Mouse (Mus musculus): ENCODE results near the gene Akr1c14. TPM values are rescaled to one million over a fixed set of nuclear protein-coding genes. Genes with fewer than 3 reads are reported as not detected.
"Not testable (repeated sequence)": the region's sequence is repeated elsewhere in the genome, so short reads cannot be mapped to it uniquely, and the experiment has no call there.

Gene Akr1c14
- 1.6 and 1.9 TPM in 2 replicates for polyA plus RNA-seq (2012; rRNA removed)

- DNase-seq (ENCODE audit: extremely low spot score in 1 of 2, low spot score in 1 of 2) = no peak
These were observed at the start of gene Akr1c14 for GRCm38 (mm10) chr13:4048719-4049118. TSS of gene Akr1c14 (plus strand) at chr13:4049011.

GRCm38 (mm10) chr13:4001687-4002086 lies 47.1 kb upstream of the Akr1c14 start:
- DNase-seq (ENCODE audit: extremely low spot score in 1 of 2, low spot score in 1 of 2) = peak; percentile 28 to 91

DNA sequence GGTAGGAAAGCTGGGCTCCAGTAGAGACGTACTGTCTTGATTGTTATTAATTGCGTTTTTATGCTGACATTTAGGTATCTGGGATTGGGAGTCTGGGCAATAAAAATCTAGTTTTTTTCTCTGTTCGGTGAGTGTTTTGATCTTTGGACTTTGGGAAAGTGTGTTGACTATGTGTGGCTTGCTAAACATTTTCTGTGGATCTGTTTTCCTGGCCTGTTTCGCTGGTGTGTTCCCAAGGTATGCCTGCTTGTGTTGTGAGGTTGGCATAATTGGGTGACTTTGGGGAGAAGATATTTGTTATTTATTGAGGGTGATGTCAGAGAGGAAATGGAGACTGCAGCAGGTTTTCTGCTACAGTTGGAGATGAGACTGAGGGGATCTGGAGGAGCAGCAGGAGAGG lies 38.0 kb upstream of the Akr1c14 start:
- no peak for DNase-seq (ENCODE audit: extremely low spot score in 1 of 2, low spot score in 1 of 2)

DNA sequence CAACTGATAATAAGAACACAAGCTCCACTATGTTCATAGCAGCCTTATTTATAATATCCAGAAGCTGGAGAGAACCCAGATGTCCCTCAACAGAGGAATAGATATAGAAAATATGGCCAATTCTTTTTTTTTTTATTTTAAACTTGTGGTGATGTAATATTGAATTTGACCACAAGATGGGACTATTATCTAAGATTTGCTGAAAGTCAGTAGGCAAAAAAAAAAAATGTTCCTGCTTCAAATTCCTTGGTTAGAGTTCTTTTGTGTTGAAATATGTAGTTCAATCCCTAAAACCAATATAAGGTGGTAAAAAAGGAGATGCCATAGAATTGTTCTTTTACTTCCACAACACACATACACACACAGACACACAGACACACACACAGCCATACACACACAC lies 35.0 kb upstream of the Akr1c14 start:
- peak in 1 of 2 experiments; percentile 22 for DNase-seq (ENCODE audit: extremely low spot score in 1 of 2, low spot score in 1 of 2)

- no peak for DNase-seq (ENCODE audit: extremely low spot score in 1 of 2, low spot score in 1 of 2)
These were observed 18.9 kb upstream of the Akr1c14 start for GRCm38 (mm10) chr13:4029897-4030296.

GRCm38 (mm10) chr13:4032512-4032911 lies 16.3 kb upstream of the Akr1c14 start:
- DNase-seq (ENCODE audit: extremely low spot score in 1 of 2, low spot score in 1 of 2) = no peak

DNA sequence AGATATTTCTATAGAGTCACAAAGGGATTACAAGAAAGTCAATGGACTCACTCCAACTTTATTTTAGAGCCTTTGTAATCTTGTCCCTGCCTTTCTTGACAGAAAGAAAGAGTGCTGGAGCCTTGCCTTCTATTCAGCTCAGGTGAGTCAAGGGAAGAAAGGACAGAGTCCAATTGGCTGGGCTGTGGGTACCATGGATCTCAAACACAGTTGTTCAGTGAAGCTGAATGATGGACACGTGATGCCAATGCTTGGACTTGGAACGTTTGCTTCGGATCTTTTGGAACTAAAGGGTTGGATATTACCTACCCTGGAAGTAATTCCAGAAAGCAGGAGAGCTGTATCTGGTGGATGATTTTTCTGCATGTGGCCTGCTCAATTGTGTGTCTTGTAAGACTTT lies 13.8 kb upstream of the Akr1c14 start:
- no peak for DNase-seq (ENCODE audit: extremely low spot score in 1 of 2, low spot score in 1 of 2)

DNA sequence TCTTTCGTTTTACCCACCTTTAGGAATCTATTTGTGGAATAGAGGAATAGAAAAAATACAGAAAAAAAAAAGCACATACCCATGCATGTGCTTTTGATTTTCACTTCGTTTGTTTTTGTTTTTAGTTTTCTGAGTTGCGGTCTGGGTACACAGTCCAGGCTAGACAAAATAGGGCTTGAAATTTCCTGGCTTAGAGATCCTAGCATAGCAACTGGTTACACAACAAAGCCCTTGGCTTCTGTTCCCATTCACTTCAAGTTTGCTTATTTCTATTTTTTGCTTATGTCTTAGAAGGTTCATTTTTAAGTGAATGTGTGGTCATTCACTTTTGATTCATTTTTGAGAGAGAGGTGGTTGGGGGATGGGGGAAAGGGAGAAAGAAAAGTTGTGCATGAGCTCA lies 2.7 kb upstream of the Akr1c14 start:
- no peak for DNase-seq (ENCODE audit: extremely low spot score in 1 of 2, low spot score in 1 of 2)

- no peak for DNase-seq (ENCODE audit: extremely low spot score in 1 of 2, low spot score in 1 of 2)
These were observed 2.0 kb upstream of the Akr1c14 start for GRCm38 (mm10) chr13:4046841-4047240.

DNA sequence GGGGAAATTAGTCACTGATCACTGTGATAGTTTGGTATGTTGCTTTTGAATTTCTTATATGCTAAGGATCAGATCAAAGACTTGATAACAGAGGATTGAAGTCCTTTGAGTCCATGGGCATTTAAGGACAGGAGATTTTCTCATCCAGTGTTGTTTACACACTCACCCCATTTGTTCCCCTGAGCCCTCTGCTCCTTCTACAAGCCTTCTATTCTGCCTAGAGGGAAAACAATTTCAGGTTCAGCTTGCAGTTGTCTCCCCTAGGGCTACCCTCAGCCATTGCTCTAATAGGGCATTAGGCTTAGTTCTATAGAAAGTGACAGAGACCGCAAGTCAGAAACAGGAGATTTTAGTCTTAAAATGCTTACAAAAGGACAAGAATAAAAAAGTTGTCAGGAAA lies 585 bp upstream of the Akr1c14 start:
- no peak for DNase-seq (ENCODE audit: extremely low spot score in 1 of 2, low spot score in 1 of 2)

GRCm38 (mm10) chr13:4049655-4050054 lies 844 bp downstream of the Akr1c14 start:
- DNase-seq (ENCODE audit: extremely low spot score in 1 of 2, low spot score in 1 of 2) = no peak

GRCm38 (mm10) chr13:4055450-4055849 lies 6.6 kb downstream of the Akr1c14 start:
- DNase-seq (ENCODE audit: extremely low spot score in 1 of 2, low spot score in 1 of 2) = no peak

DNA sequence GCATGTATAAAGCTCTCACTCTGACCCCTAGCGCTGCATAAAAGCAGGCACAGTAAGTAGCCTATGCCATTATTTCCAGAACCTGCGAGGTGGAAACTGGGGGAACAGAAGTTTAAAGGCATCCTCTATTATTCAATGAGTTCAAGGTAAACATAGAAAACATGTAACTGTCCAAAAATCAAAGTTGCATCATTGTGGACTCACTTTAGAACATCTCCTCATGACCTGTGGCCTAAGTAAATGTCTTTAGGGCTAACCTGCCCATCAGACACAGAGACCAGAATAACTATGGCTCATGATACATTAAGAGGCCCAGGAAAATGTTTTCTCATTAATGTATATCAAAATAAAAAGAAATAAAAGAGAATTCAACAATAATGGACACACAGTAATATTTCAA lies 7.4 kb downstream of the Akr1c14 start:
- no peak for DNase-seq (ENCODE audit: extremely low spot score in 1 of 2, low spot score in 1 of 2)

GRCm38 (mm10) chr13:4058239-4058638 lies 9.4 kb downstream of the Akr1c14 start:
- not testable (repeated sequence) for DNase-seq (ENCODE audit: extremely low spot score in 1 of 2, low spot score in 1 of 2)

GRCm38 (mm10) chr13:4059363-4059762 lies 10.6 kb downstream of the Akr1c14 start:
- no peak for DNase-seq (ENCODE audit: extremely low spot score in 1 of 2, low spot score in 1 of 2)

GRCm38 (mm10) chr13:4060214-4060730 lies 11.5 kb downstream of the Akr1c14 start:
- no peak for DNase-seq (ENCODE audit: extremely low spot score in 1 of 2, low spot score in 1 of 2)

GRCm38 (mm10) chr13:4076517-4077435 lies 28.0 kb downstream of the Akr1c14 start:
- no peak for DNase-seq (ENCODE audit: extremely low spot score in 1 of 2, low spot score in 1 of 2)

DNA sequence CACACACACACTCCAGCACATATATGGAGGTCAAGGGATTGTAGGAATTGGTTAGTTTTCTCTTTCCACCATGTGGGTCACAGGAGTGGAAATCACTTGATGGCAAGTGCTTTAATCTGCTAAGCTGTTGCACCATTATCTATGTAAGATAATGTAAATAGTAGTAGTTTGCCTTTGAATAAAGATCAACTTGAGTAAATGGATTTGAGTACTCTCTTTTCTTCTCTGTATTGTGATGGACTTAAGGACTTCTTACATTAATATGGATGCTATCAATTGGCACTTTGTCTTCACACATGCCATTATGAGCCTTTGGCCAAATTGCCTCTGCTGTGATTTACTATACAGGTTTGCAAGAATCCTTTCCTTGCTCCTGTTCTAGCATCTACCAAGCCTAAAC lies 31.1 kb downstream of the Akr1c14 start:
- DNase-seq (ENCODE audit: extremely low spot score in 1 of 2, low spot score in 1 of 2) = no peak

DNA sequence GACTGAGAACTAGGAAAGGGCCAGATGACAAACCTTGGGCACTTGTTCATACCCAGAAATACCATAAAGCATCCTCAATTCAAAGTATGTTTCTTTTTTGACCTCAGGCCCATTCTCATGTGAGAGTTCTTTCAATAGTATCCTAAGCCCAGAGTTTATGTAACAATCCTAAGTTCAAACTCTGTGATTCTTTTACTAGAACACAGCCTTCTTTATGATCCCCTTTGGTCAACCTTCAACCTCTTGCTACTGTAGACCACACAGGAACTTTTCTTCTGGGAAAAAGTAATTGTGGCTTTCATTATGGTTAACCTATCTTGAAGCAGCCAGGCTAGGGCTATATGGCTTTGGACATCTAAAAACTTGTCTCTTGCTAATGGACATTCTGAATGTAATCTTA lies 52.9 kb downstream of the Akr1c14 start:
- no peak for DNase-seq (ENCODE audit: extremely low spot score in 1 of 2, low spot score in 1 of 2)

DNA sequence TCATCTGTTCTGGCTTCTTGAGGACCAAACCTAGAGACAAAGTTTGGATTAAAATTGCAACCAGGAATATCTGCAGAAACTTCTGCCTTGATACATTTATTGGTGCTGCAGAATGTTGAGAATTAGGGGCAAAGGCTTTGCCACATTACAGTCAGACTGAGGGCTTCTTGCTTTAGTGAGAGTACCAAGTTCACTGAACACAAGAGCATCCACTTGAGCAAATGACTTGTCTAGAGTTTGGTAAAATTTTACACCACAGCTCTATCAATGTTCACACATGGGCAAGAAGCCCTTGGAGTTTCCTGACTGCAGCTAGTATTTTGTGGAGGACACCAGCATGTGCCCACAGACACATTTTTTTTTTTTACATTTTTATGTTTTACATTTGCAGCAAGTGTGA lies 53.9 kb downstream of the Akr1c14 start:
- DNase-seq (ENCODE audit: extremely low spot score in 1 of 2, low spot score in 1 of 2) = no peak

DNA sequence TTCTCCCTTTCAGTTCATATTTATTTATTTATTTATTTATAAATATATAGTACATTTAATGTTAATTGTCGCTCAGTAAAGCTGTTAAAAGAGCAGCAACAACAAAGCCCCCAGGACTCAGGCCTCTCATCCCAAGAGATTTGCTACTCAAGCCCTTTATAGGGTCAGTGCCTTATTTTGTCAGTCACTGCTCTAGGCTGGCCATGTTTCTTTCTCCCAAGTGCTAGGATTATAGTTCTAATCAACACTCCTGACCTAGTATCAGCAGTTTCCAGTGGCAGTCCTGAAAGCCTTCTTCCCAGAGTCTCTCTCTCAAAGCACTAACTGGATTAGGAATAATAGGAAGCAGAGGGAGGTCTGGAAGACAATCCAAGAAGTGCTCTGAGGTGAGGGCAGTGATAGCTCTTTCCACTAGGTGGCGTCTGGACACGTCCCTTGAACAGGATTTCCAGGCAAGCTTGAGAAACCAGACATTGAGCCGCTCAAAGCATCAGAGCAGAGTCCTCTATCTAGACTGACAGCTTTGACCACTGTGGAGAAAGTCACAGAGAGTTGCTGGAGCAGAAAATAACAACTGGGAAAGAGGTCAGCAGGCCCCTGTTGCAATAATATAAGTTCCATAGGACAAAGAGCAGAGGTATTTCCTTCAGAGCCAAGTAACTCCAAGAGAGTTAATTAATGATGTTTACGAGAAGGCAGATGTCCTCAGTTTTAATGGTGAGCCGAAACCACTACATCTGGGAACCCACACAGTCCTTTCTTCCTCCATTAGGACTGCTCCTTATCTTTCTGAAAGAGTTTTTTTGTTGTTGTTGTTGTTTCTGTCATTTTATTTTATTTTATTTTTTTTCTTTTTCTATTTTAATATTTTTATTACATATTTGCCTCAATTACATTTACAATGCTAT lies 61.7 kb downstream of the Akr1c14 start:
- DNase-seq (ENCODE audit: extremely low spot score in 1 of 2, low spot score in 1 of 2) = peak; percentile 8 to 81
